Mouse (Mus musculus): ENCODE data around the gene Fam172a.

- TF ChIP-seq POLR2A (IDR thresholded peaks at IDR 0.05; ENCODE audit: extremely low read depth, insufficient read depth, low read length) = peak; percentile 93
- TF ChIP-seq CTCF (IDR thresholded peaks at IDR 0.05; ENCODE audit: extremely low read depth, insufficient read depth, low read length) = no peak
These were observed 6.7 kb downstream of the Fam172a start for GRCm38 (mm10) chr13:77708514-77709013.

Measured in cortical plate, adult 2 months (tissue).